Mouse (Mus musculus): ENCODE measurements at regions not wholly inside any gene's neighbourhood (a gene's known extent, or its start where the extent isn't known, plus 50 kb on each side); places are given as distances from the start of the nearest gene placed in this dataset.
"Not testable (repeated sequence)": the region's sequence is repeated elsewhere in the genome, so short reads cannot be mapped to it uniquely, and the experiment has no call there.

DNA sequence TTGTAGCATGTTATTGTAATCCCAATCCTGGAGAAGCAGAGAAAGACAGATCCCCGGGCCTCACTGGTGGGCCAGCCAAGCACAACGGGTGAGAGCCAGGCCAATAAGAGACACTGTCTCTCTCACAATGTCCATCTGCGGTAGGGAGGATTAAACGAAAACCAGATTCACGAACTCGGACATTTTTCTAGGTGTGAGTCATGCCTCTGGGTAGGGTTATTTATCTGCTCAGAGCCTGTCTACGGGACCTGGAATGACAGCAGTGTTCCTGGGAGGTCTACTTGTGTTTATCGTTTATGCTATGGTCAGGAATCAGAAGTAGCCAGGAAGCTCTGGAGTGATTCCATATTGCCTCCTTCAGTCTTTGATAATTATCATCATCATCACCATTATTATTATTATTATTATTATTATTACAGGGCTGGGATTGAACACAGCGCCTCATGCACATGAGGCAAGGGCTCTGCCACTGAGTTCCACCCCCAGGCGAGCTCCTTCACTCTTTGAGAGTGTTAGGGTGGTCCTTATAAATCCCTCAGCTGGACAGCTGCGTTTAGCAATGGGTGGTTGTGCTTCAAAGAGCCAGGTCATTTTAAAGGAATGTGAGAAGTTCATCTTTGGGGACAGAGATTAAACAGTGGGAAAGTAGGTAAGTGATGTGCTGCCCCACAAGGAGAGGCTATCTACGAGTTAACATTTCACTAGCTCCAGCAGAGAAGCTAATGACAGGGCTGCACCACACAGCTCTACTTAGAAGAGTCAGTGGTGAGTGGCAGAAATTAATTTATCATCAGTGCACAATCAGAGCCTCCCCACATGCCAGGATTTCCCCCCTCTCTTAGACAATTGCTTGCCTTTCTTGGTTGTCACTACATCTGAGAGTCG is 116.3 kb downstream of the Enc1 start:
- Histone ChIP-seq H3K4me2 (ENCODE audit: low read depth) (no peak overlapping the region), H3K27ac (no peak overlapping the region), H3K27me3 (ENCODE audit: control insufficient read depth, insufficient read depth, low read length) (no peaks in the 10 kb centered on the region), H3K4me3 (ENCODE audit: insufficient read depth in 1 of 2, low read depth in 2 of 2, low read length in 2 of 2) (no peak overlapping the region), H3K4me1 (replicated peaks; ENCODE audit: control insufficient read depth in 2 of 2, insufficient read depth in 2 of 2, low read length in 1 of 2) (no peaks in the 10 kb centered on the region), H3K36me3 (replicated peaks; ENCODE audit: control insufficient read depth, insufficient read depth, low read depth) (no peaks in the 10 kb centered on the region), H3K9ac (replicated peaks) (no peak overlapping the region), H3K9me3 (ENCODE audit: control insufficient read depth, low read length) (no peaks in the 10 kb centered on the region)
- no peak for DNase-seq (ENCODE audit: low read depth in 3 of 3, low spot score in 3 of 3)
- no peak for ATAC-seq (ENCODE audit: insufficient read depth)
- TF ChIP-seq CTCF (IDR thresholded peaks at IDR 0.05; ENCODE audit: low read depth): no peak
- TF ChIP-seq EP300 (IDR thresholded peaks at IDR 0.05; ENCODE audit: low read depth): no peak
- WGBS (ENCODE audit: insufficient replicate concordance): 60% methylated on average over 13 of the region's 13 CpGs

GRCm38 (mm10) chr13:97355411-97355810 is 114.5 kb downstream of the Enc1 start:
- WGBS (ENCODE audit: insufficient replicate concordance): 67% methylated on average over 6 of the region's 6 CpGs

GRCm38 (mm10) chr13:97347696-97348095 is 106.8 kb downstream of the Enc1 start:
- WGBS (ENCODE audit: insufficient replicate concordance): 70% methylated on average over 7 of the region's 7 CpGs
- H3K9me3 ChIP-seq (ENCODE audit: control insufficient read depth, low read length): no peaks in the 10 kb centered on the region
- H3K27ac ChIP-seq: no peak overlapping the region
- no peak overlapping the region for H3K9ac ChIP-seq (replicated peaks)
- ATAC-seq (ENCODE audit: insufficient read depth) (no peak), DNase-seq (ENCODE audit: low read depth in 3 of 3, low spot score in 3 of 3) (no peak)
- H3K36me3 ChIP-seq (replicated peaks; ENCODE audit: control insufficient read depth, insufficient read depth, low read depth): no peaks in the 10 kb centered on the region
- no peaks in the 10 kb centered on the region for H3K27me3 ChIP-seq (ENCODE audit: control insufficient read depth, insufficient read depth, low read length)
- no peak overlapping the region for H3K4me3 ChIP-seq (ENCODE audit: insufficient read depth in 1 of 2, low read depth in 2 of 2, low read length in 2 of 2)
- no peaks in the 10 kb centered on the region for H3K4me1 ChIP-seq (replicated peaks; ENCODE audit: control insufficient read depth in 2 of 2, insufficient read depth in 2 of 2, low read length in 1 of 2)
- TF ChIP-seq CTCF (IDR thresholded peaks at IDR 0.05; ENCODE audit: low read depth): no peak
- no peak for TF ChIP-seq EP300 (IDR thresholded peaks at IDR 0.05; ENCODE audit: low read depth)
- H3K4me2 ChIP-seq (ENCODE audit: low read depth): no peak overlapping the region

More at GRCm38 (mm10) chr13:97355411-97355810, 114.5 kb downstream of the Enc1 start:
- DNase-seq (ENCODE audit: low read depth in 3 of 3, low spot score in 3 of 3); H3K36me3 ChIP-seq (replicated peaks; ENCODE audit: control insufficient read depth, insufficient read depth, low read depth); ATAC-seq (ENCODE audit: insufficient read depth); H3K9ac ChIP-seq (replicated peaks); H3K9me3 ChIP-seq (ENCODE audit: control insufficient read depth, low read length); H3K4me1 ChIP-seq (replicated peaks; ENCODE audit: control insufficient read depth in 2 of 2, insufficient read depth in 2 of 2, low read length in 1 of 2); H3K27ac ChIP-seq; H3K4me2 ChIP-seq (ENCODE audit: low read depth); H3K4me3 ChIP-seq (ENCODE audit: insufficient read depth in 1 of 2, low read depth in 2 of 2, low read length in 2 of 2); H3K27me3 ChIP-seq (ENCODE audit: control insufficient read depth, insufficient read depth, low read length): not testable (repeated sequence)

DNA sequence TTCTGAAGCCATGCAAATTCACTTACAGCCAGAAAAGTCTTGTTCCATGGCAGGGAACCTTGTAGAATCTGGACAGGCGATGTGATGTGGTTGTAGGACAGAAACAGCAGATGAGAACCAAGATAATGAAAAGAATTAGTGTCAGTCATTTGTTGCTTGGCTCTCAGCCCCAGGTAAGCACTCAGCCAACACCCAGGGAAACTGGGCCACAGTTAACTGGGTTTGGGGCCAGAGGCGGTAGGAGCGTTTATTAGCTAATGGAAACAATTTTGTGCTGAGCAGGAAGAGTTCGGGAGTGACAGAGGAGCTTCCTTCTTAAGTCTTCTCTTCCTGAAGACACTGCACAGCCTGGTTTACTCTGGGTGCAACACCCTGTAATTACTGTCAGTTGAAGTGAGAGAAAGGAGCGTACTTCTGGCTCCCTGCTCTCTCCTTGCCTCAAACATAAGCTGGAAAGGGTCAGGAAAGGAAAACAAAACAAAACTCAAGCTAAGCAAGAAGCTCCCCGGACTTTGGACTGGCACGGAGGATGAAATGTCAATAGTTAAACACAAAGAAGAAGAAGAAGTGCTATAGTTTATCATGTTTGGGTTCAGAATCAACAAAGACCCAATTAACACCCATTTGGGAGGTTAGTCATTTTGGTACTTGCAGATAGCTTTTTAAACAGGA is 100.4 kb downstream of the Enc1 start:
- no peaks in the 10 kb centered on the region for H3K36me3 ChIP-seq (replicated peaks; ENCODE audit: control insufficient read depth, insufficient read depth, low read depth)
- H3K4me3 ChIP-seq (ENCODE audit: insufficient read depth in 1 of 2, low read depth in 2 of 2, low read length in 2 of 2): no peak overlapping the region
- no peak overlapping the region for H3K4me2 ChIP-seq (ENCODE audit: low read depth)
- no peak overlapping the region for H3K27ac ChIP-seq
- 47% methylated on average over 7 of the region's 7 CpGs for WGBS (ENCODE audit: insufficient replicate concordance)
- no peak overlapping the region for H3K9ac ChIP-seq (replicated peaks)
- no peak for DNase-seq (ENCODE audit: low read depth in 3 of 3, low spot score in 3 of 3)
- no peak for ATAC-seq (ENCODE audit: insufficient read depth)
- TF ChIP-seq EP300 (IDR thresholded peaks at IDR 0.05; ENCODE audit: low read depth): no peak
- TF ChIP-seq CTCF (IDR thresholded peaks at IDR 0.05; ENCODE audit: low read depth): no peak
- no peaks in the 10 kb centered on the region for H3K9me3 ChIP-seq (ENCODE audit: control insufficient read depth, low read length)
- peaks cover 0 to 3% of the 10 kb centered on the region in 2 experiments; a peak in 1 of 4 replicates for H3K4me1 ChIP-seq (replicated peaks; ENCODE audit: control insufficient read depth in 2 of 2, insufficient read depth in 2 of 2, low read length in 1 of 2)
- H3K27me3 ChIP-seq (ENCODE audit: control insufficient read depth, insufficient read depth, low read length): no peaks in the 10 kb centered on the region

- no peak overlapping the region for H3K4me3 ChIP-seq (ENCODE audit: insufficient read depth in 1 of 2, low read depth in 2 of 2, low read length in 2 of 2)
- H3K27ac ChIP-seq: no peak overlapping the region
- no peak for ATAC-seq (ENCODE audit: insufficient read depth)
Measured at GRCm38 (mm10) chr13:97337954-97338353, 97.0 kb downstream of the Enc1 start.

More at GRCm38 (mm10) chr13:97337954-97338353, 97.0 kb downstream of the Enc1 start:
- Histone ChIP-seq H3K4me2 (ENCODE audit: low read depth) (no peak overlapping the region), H3K4me1 (replicated peaks; ENCODE audit: control insufficient read depth in 2 of 2, insufficient read depth in 2 of 2, low read length in 1 of 2) (peaks cover 0 to 3% of the 10 kb centered on the region in 2 experiments; a peak in 1 of 4 replicates), H3K9me3 (ENCODE audit: control insufficient read depth, low read length) (no peaks in the 10 kb centered on the region), H3K27me3 (ENCODE audit: control insufficient read depth, insufficient read depth, low read length) (no peaks in the 10 kb centered on the region), H3K9ac (replicated peaks) (no peak overlapping the region), H3K36me3 (replicated peaks; ENCODE audit: control insufficient read depth, insufficient read depth, low read depth) (no peaks in the 10 kb centered on the region)
- WGBS (ENCODE audit: insufficient replicate concordance): 38% methylated on average over 3 of the region's 3 CpGs
- no peak for DNase-seq (ENCODE audit: low read depth in 3 of 3, low spot score in 3 of 3)
- TF ChIP-seq EP300 (IDR thresholded peaks at IDR 0.05; ENCODE audit: low read depth): no peak
- no peak for TF ChIP-seq CTCF (IDR thresholded peaks at IDR 0.05; ENCODE audit: low read depth)

Measured in liver, embryonic 14.5 days (tissue).